Mouse (Mus musculus) spleen, postnatal 36 days (tissue): Measurements from ENCODE around the gene Rhbg.

Source experiments
- DNase-seq, 2 experiments: peaks; one replicate each; pipeline ENCODE4 v3.0.0; 2022; ENCODE audit warnings: low spot score in 2 of 2, mixed read lengths in 1 of 2

The Rhbg gene

GRCm38 (mm10) chr3:88262346-88262745, 7.8 kb upstream of the Rhbg start:
- DNase-seq: no peak

GRCm38 (mm10) chr3:88256382-88256781, 1.9 kb upstream of the Rhbg start:
- DNase-seq: no peak

GRCm38 (mm10) chr3:88255950-88256349, 1.4 kb upstream of the Rhbg start:
- DNase-seq: no peak

GRCm38 (mm10) chr3:88252739-88253138, 1.8 kb downstream of the Rhbg start:
- DNase-seq: no peak

- no peak for DNase-seq
These were observed 6.1 kb downstream of the Rhbg start for GRCm38 (mm10) chr3:88248406-88248805.

GRCm38 (mm10) chr3:88247666-88248065, 6.8 kb downstream of the Rhbg start:
- DNase-seq: no peak

GRCm38 (mm10) chr3:88245811-88246210, 8.7 kb downstream of the Rhbg start:
- peak; percentile 44 to 56 for DNase-seq

- DNase-seq: peak; percentile 27 to 31
These were observed 10.4 kb downstream of the Rhbg start for GRCm38 (mm10) chr3:88244071-88244470.

GRCm38 (mm10) chr3:88242531-88242930, 12.0 kb downstream of the Rhbg start:
- peak; percentile 52 to 54 for DNase-seq

GRCm38 (mm10) chr3:88241045-88241786, 13.3 kb downstream of the Rhbg start:
- DNase-seq: no peak

GRCm38 (mm10) chr3:88239446-88239845, 15.1 kb downstream of the Rhbg start:
- no peak for DNase-seq

GRCm38 (mm10) chr3:88238866-88239391, 15.6 kb downstream of the Rhbg start:
- no peak for DNase-seq

- peak; percentile 22 to 32 for DNase-seq
These were observed 16.8 kb downstream of the Rhbg start for GRCm38 (mm10) chr3:88237556-88238194.

- DNase-seq: no peak
These were observed 17.4 kb downstream of the Rhbg start for GRCm38 (mm10) chr3:88237161-88237555.

- DNase-seq: no peak
These were observed 18.9 kb downstream of the Rhbg start for GRCm38 (mm10) chr3:88235616-88236015.

- DNase-seq: peak; percentile 62 to 70
These were observed 19.3 kb downstream of the Rhbg start for GRCm38 (mm10) chr3:88235216-88235615.

GRCm38 (mm10) chr3:88234041-88234440, 20.5 kb downstream of the Rhbg start:
- DNase-seq: peak; percentile 51 to 57

GRCm38 (mm10) chr3:88232851-88233649, 21.5 kb downstream of the Rhbg start:
- no peak for DNase-seq

- no peak for DNase-seq
These were observed 22.2 kb downstream of the Rhbg start for GRCm38 (mm10) chr3:88232301-88232702.

GRCm38 (mm10) chr3:88231061-88231641, 23.4 kb downstream of the Rhbg start:
- DNase-seq: no peak

GRCm38 (mm10) chr3:88230262-88231047, 24.1 kb downstream of the Rhbg start:
- DNase-seq: no peak
